Mouse (Mus musculus): Measurements from ENCODE around the gene Stat5a.

GRCm38 (mm10) chr11:100828676-100829151 lies 30.4 kb upstream of the Stat5a start:
- TF ChIP-seq NELFE (IDR thresholded peaks at IDR 0.05; ENCODE audit: low read depth, low read length) (no peak), CTCF (conservative IDR thresholded peaks at IDR 0.05 in 1 of 2, IDR thresholded peaks at IDR 0.05 in 1 of 2; ENCODE audit: low read depth in 2 of 2, low read length in 2 of 2) (no peak), RAD21 (IDR thresholded peaks at IDR 0.05; ENCODE audit: low read depth, low read length) (no peak), SMC3 (IDR thresholded peaks at IDR 0.05; ENCODE audit: low read depth, low read length) (no peak), POLR2A (IDR thresholded peaks at IDR 0.05; ENCODE audit: low read depth, low read length) (no peak), MEF2A (IDR thresholded peaks at IDR 0.05; ENCODE audit: borderline replicate concordance, low read depth, low read length) (no peak), TBP (conservative IDR thresholded peaks at IDR 0.05; ENCODE audit: low read depth, low read length) (no peak), E2F4 (IDR thresholded peaks at IDR 0.05; ENCODE audit: insufficient replicate concordance, low read depth, low read length) (no peak), MAFK (IDR thresholded peaks at IDR 0.05; ENCODE audit: insufficient replicate concordance, low read length) (no peak), MYC (IDR thresholded peaks at IDR 0.05; ENCODE audit: low read depth, low read length) (no peak), UBTF (IDR thresholded peaks at IDR 0.05; ENCODE audit: low read depth, low read length) (no peak), JUND (conservative IDR thresholded peaks at IDR 0.05; ENCODE audit: low read depth, low read length) (no peak)
